Mouse (Mus musculus) neural tube, embryonic 12.5 days (tissue): ENCODE results near the gene Gm27021. TPM values are rescaled to one million over a fixed set of nuclear protein-coding genes. Genes with fewer than 3 reads are reported as not detected.

Source experiments
- ATAC-seq: fragments of 200-750 bp; cut with Nextera tagmentation; 2 replicates; pipeline ENCODE4 v1.8.0; 2017; ENCODE audit warnings: low read depth, mild to moderate bottlenecking, moderate TSS enrichment, moderate library complexity; ENCODE audit not compliant: low FRiP score
- H3K27ac ChIP-seq: fragments of 300-500 bp; sonication (generic); 2 replicates; pipeline ENCODE4 v1.5.1; 2016
- H3K27me3 ChIP-seq: fragments of 300-500 bp; sonication (generic); replicated peaks from 2 replicates; pipeline ENCODE4 v1.6.1; 2016; ENCODE audit warnings: mild to moderate bottlenecking
- H3K36me3 ChIP-seq: fragments of 300-500 bp; sonication (generic); 2 replicates; pipeline ENCODE4 v1.6.1; 2016; ENCODE audit warnings: mild to moderate bottlenecking
- H3K4me1 ChIP-seq: fragments of 300-500 bp; sonication (generic); 2 replicates; pipeline ENCODE4 v1.6.1; 2016
- H3K4me2 ChIP-seq: fragments of 300-500 bp; sonication (generic); replicated peaks from 2 replicates; pipeline ENCODE4 v1.6.1; 2016; ENCODE audit warnings: mild to moderate bottlenecking
- H3K4me3 ChIP-seq: fragments of 300-500 bp; sonication (generic); 2 replicates; pipeline ENCODE4 v1.5.1; 2016
- H3K9ac ChIP-seq: fragments of 300-500 bp; sonication (generic); 2 replicates; pipeline ENCODE4 v1.6.1; 2016; ENCODE audit warnings: mild to moderate bottlenecking
- H3K9me3 ChIP-seq: fragments of 300-500 bp; sonication (generic); 2 replicates; pipeline ENCODE4 v1.6.1; 2016; ENCODE audit warnings: mild to moderate bottlenecking
- WGBS: fragments of 180-500 bp; shearing (Covaris S2); methylation state at CpG from one replicate; pipeline ENCODE4 v1.1.7; 2016; 5-methylcytosine and 5-hydroxymethylcytosine counted together
- polyA plus RNA-seq: library from polyadenylated mRNA; unstranded; fragments of >200 nt; fragmentation: Nextera tagmentation; extraction: Ambion mirVana; gene quantifications from 2 replicates; pipeline ENCODE4 v1.2.1, GENCODE M21; 2016

Gene Gm27021
- polyA plus RNA-seq, 1 experiment from 2014 or later: 2.4 TPM

GRCm38 (mm10) chr8:120697979-120698272 lies 30.0 kb upstream of the Gm27021 start:
- ATAC-seq: no peak
- Histone ChIP-seq H3K9ac (no peak overlapping the region), H3K4me2 (no peak overlapping the region), H3K36me3 (no peaks in the 10 kb centered on the region), H3K27me3 (no peaks in the 10 kb centered on the region), H3K9me3 (no peaks in the 10 kb centered on the region; the same call in 1 of the 2 replicates), H3K4me1 (no peaks in the 10 kb centered on the region), H3K27ac (no peak overlapping the region), H3K4me3 (no peak overlapping the region)

GRCm38 (mm10) chr8:120697154-120697978 lies 29.5 kb upstream of the Gm27021 start:
- WGBS: 80% methylated on average over 17 of the region's 17 CpGs
- Histone ChIP-seq H3K4me3 (no peak overlapping the region), H3K27ac (no peak overlapping the region), H3K27me3 (no peaks in the 10 kb centered on the region), H3K9me3 (no peaks in the 10 kb centered on the region; the same call in 1 of the 2 replicates), H3K9ac (no peak overlapping the region), H3K4me1 (no peaks in the 10 kb centered on the region), H3K4me2 (no peak overlapping the region), H3K36me3 (no peaks in the 10 kb centered on the region)
- ATAC-seq: no peak

- Histone ChIP-seq H3K9me3 (no peaks in the 10 kb centered on the region; the same call in 1 of the 2 replicates), H3K4me1 (no peaks in the 10 kb centered on the region), H3K9ac (no peak overlapping the region), H3K4me3 (no peak overlapping the region), H3K27ac (no peak overlapping the region), H3K4me2 (no peak overlapping the region), H3K36me3 (no peaks in the 10 kb centered on the region), H3K27me3 (no peaks in the 10 kb centered on the region)
- no peak for ATAC-seq
- WGBS: 66% methylated on average over 13 of the region's 13 CpGs
Measured at GRCm38 (mm10) chr8:120696401-120697153, 28.7 kb upstream of the Gm27021 start.

- no peaks in the 10 kb centered on the region for H3K36me3 ChIP-seq
- no peak overlapping the region for H3K4me3 ChIP-seq
- H3K27me3 ChIP-seq: no peaks in the 10 kb centered on the region
- H3K4me2 ChIP-seq: no peak overlapping the region
- 48% methylated on average over 22 of the region's 22 CpGs for WGBS
- H3K9ac ChIP-seq: no peak overlapping the region
- H3K4me1 ChIP-seq: no peaks in the 10 kb centered on the region
- H3K27ac ChIP-seq: no peak overlapping the region
- ATAC-seq: no peak
- no peaks in the 10 kb centered on the region; the same call in 1 of the 2 replicates for H3K9me3 ChIP-seq
Measured at GRCm38 (mm10) chr8:120693861-120694493, 26.1 kb upstream of the Gm27021 start.

- Histone ChIP-seq H3K4me3 (no peak overlapping the region), H3K36me3 (no peaks in the 10 kb centered on the region), H3K4me1 (no peaks in the 10 kb centered on the region), H3K9ac (no peak overlapping the region), H3K4me2 (no peak overlapping the region), H3K9me3 (no peaks in the 10 kb centered on the region; the same call in 1 of the 2 replicates), H3K27ac (no peak overlapping the region), H3K27me3 (no peaks in the 10 kb centered on the region)
- 69% methylated on average over 4 of the region's 4 CpGs for WGBS
- ATAC-seq: no peak
Measured at GRCm38 (mm10) chr8:120692934-120693333, 25.1 kb upstream of the Gm27021 start.

GRCm38 (mm10) chr8:120688511-120688910 lies 20.6 kb upstream of the Gm27021 start:
- Histone ChIP-seq H3K9ac (no peak overlapping the region), H3K4me1 (no peaks in the 10 kb centered on the region), H3K4me3 (no peak overlapping the region), H3K9me3 (no peaks in the 10 kb centered on the region), H3K4me2 (no peak overlapping the region), H3K27ac (no peak overlapping the region), H3K27me3 (0 out of 2 replicates have a peak, but pooled peaks cover 3% of the 10 kb centered on the region), H3K36me3 (no peaks in the 10 kb centered on the region)
- WGBS: 93% methylated on average over 7 of the region's 7 CpGs
- no peak for ATAC-seq

GRCm38 (mm10) chr8:120687786-120688185 lies 19.9 kb upstream of the Gm27021 start:
- no peak overlapping the region for H3K4me3 ChIP-seq
- H3K27ac ChIP-seq: no peak overlapping the region
- WGBS: 77% methylated on average over 8 of the region's 8 CpGs
- H3K27me3 ChIP-seq: peaks cover 3% of the 10 kb centered on the region; the same call in 1 of the 2 replicates
- no peak overlapping the region for H3K9ac ChIP-seq
- H3K4me1 ChIP-seq: no peaks in the 10 kb centered on the region
- H3K36me3 ChIP-seq: no peaks in the 10 kb centered on the region
- no peak for ATAC-seq
- no peaks in the 10 kb centered on the region for H3K9me3 ChIP-seq
- H3K4me2 ChIP-seq: no peak overlapping the region

GRCm38 (mm10) chr8:120686576-120686975 lies 18.7 kb upstream of the Gm27021 start:
- H3K4me1 ChIP-seq: no peaks in the 10 kb centered on the region
- H3K36me3 ChIP-seq: no peaks in the 10 kb centered on the region
- WGBS: 86% methylated on average over 5 of the region's 5 CpGs
- H3K9me3 ChIP-seq: no peaks in the 10 kb centered on the region
- H3K4me2 ChIP-seq: no peak overlapping the region
- H3K4me3 ChIP-seq: no peak overlapping the region
- H3K27me3 ChIP-seq: peaks cover 3% of the 10 kb centered on the region; the same call in 1 of the 2 replicates
- H3K27ac ChIP-seq: no peak overlapping the region
- no peak overlapping the region for H3K9ac ChIP-seq
- ATAC-seq: no peak

GRCm38 (mm10) chr8:120686051-120686450 lies 18.2 kb upstream of the Gm27021 start:
- 91% methylated on average over 13 of the region's 13 CpGs for WGBS
- no peaks in the 10 kb centered on the region for H3K36me3 ChIP-seq
- H3K27ac ChIP-seq: no peak overlapping the region
- H3K4me2 ChIP-seq: no peak overlapping the region
- H3K9ac ChIP-seq: no peak overlapping the region
- H3K4me1 ChIP-seq: no peaks in the 10 kb centered on the region
- no peaks in the 10 kb centered on the region for H3K9me3 ChIP-seq
- H3K4me3 ChIP-seq: no peak overlapping the region
- H3K27me3 ChIP-seq: peaks cover 6% of the 10 kb centered on the region; the same call in 1 of the 2 replicates
- ATAC-seq: no peak

GRCm38 (mm10) chr8:120685591-120685990 lies 17.7 kb upstream of the Gm27021 start:
- ATAC-seq: no peak
- H3K4me2 ChIP-seq: no peak overlapping the region
- no peak overlapping the region for H3K9ac ChIP-seq
- H3K4me1 ChIP-seq: no peaks in the 10 kb centered on the region
- 86% methylated on average over 8 of the region's 8 CpGs for WGBS
- H3K4me3 ChIP-seq: no peak overlapping the region
- H3K36me3 ChIP-seq: no peaks in the 10 kb centered on the region
- no peak overlapping the region for H3K27ac ChIP-seq
- H3K9me3 ChIP-seq: no peaks in the 10 kb centered on the region
- H3K27me3 ChIP-seq: peaks cover 7% of the 10 kb centered on the region; the same call in 1 of the 2 replicates

- ATAC-seq: no peak
- Histone ChIP-seq H3K27me3 (peaks cover 7% of the 10 kb centered on the region; the same call in 1 of the 2 replicates), H3K36me3 (no peaks in the 10 kb centered on the region), H3K9me3 (no peaks in the 10 kb centered on the region), H3K4me1 (no peaks in the 10 kb centered on the region), H3K4me3 (no peak overlapping the region), H3K9ac (no peak overlapping the region), H3K27ac (no peak overlapping the region), H3K4me2 (no peak overlapping the region)
- 79% methylated on average over 5 of the region's 5 CpGs for WGBS
Measured at GRCm38 (mm10) chr8:120685097-120685496, 17.2 kb upstream of the Gm27021 start.

- H3K4me3 ChIP-seq: no peak overlapping the region
- 63% methylated on average over 5 of the region's 5 CpGs for WGBS
- H3K27ac ChIP-seq: no peak overlapping the region
- no peaks in the 10 kb centered on the region for H3K36me3 ChIP-seq
- H3K9me3 ChIP-seq: no peaks in the 10 kb centered on the region
- no peak overlapping the region for H3K4me2 ChIP-seq
- no peaks in the 10 kb centered on the region for H3K4me1 ChIP-seq
- peaks cover 7% of the 10 kb centered on the region; the same call in 1 of the 2 replicates for H3K27me3 ChIP-seq
- no peak overlapping the region for H3K9ac ChIP-seq
- ATAC-seq: no peak
Measured at GRCm38 (mm10) chr8:120684082-120684481, 16.2 kb upstream of the Gm27021 start.
